Mouse (Mus musculus) embryo, embryonic 10.5 days (tissue): ENCODE measurements at regions not wholly inside any gene's neighbourhood (a gene's known extent, or its start where the extent isn't known, plus 50 kb on each side); places are given as distances from the start of the nearest gene placed in this dataset.

ENCODE experiments used
- DNase-seq: peaks from one replicate; pipeline ENCODE4 v3.0.0-alpha.2; 2015; ENCODE audit warnings: low spot score

DNA sequence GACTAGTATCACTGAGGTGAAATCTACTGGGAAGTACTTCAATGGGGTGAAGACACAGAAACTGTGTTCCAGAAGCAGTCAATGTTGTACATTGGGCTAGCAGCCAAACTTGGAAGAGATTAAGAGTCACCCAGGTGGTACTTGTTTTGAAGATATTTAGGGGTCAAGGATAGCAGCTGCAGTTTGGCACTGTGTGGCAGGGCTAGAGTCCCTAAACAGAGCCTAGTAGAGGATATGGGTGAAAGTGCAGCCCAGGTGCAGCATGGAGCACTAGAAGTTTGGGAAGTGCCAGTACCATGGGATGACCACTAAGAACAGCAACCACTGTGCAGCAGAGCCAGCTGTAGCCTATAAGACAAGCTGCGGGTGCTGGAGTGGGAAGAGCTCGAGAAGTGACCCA, 70.6 kb upstream of the A1bg start:
- no peak for DNase-seq

DNA sequence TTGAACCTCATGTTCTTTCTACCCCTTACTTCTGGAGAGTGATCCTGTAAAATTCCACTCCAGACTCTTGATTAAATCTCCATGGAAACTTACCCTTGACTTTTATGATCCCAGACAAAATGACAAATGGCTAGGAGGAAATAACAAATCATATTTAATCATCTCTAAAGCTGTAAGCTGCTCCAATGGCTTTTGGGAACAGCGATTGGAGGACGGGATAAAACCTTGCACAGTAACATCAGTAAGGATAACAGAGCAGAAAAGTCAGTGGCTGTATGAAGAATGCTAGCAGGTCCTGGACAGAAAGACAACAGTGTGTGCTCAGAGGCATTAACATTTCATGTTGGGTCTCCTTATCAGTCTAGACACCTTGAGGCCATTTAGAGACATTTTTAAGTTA, 59.8 kb upstream of the A1bg start:
- DNase-seq = no peak
